Mouse (Mus musculus) hindbrain, embryonic 12.5 days (tissue): ENCODE data around the gene Dtd1. TPM values are rescaled to one million over a fixed set of nuclear protein-coding genes. Genes with fewer than 3 reads are reported as not detected.

ENCODE experiments used
- ATAC-seq: fragments of 200-750 bp; cut with Nextera tagmentation; 2 replicates; pipeline ENCODE4 v1.8.0; 2017; ENCODE audit warnings: moderate TSS enrichment; ENCODE audit not compliant: low FRiP score
- H3K27ac ChIP-seq: fragments of 300-500 bp; sonication (generic); 2 replicates; pipeline ENCODE4 v1.5.1; 2016; ENCODE audit warnings: mild to moderate bottlenecking
- H3K27me3 ChIP-seq: fragments of 300-500 bp; sonication (generic); 2 replicates; pipeline ENCODE4 v1.6.1; 2016; ENCODE audit warnings: mild to moderate bottlenecking
- H3K36me3 ChIP-seq: fragments of 300-500 bp; sonication (generic); 2 replicates; pipeline ENCODE4 v1.6.1; 2016; ENCODE audit warnings: mild to moderate bottlenecking
- H3K4me1 ChIP-seq: fragments of 300-500 bp; sonication (generic); 2 replicates; pipeline ENCODE4 v1.6.1; 2016
- H3K4me2 ChIP-seq: fragments of 300-500 bp; sonication (generic); replicated peaks from 2 replicates; pipeline ENCODE4 v1.6.1; 2016; ENCODE audit warnings: mild to moderate bottlenecking
- H3K4me3 ChIP-seq: fragments of 300-500 bp; sonication (generic); 2 replicates; pipeline ENCODE4 v1.5.1; 2016; ENCODE audit warnings: mild to moderate bottlenecking
- H3K9ac ChIP-seq: fragments of 300-500 bp; sonication (generic); 2 replicates; pipeline ENCODE4 v1.6.1; 2016; ENCODE audit warnings: mild to moderate bottlenecking, moderate library complexity
- H3K9me3 ChIP-seq: fragments of 300-500 bp; sonication (generic); replicated peaks from 2 replicates; pipeline ENCODE4 v1.6.1; 2016; ENCODE audit warnings: mild to moderate bottlenecking
- WGBS: fragments of 180-500 bp; shearing (Covaris S2); methylation state at CpG from one replicate; pipeline ENCODE4 v1.1.7; 2016; 5-methylcytosine and 5-hydroxymethylcytosine counted together
- polyA plus RNA-seq: library from polyadenylated mRNA; unstranded; fragments of >200 nt; fragmentation: Nextera tagmentation; extraction: Ambion mirVana; gene quantifications from 2 replicates; pipeline ENCODE4 v1.2.1, GENCODE M21; 2016

Gene Dtd1
- polyA plus RNA-seq, 1 experiment from 2014 or later, result 43.3 TPM

DNA sequence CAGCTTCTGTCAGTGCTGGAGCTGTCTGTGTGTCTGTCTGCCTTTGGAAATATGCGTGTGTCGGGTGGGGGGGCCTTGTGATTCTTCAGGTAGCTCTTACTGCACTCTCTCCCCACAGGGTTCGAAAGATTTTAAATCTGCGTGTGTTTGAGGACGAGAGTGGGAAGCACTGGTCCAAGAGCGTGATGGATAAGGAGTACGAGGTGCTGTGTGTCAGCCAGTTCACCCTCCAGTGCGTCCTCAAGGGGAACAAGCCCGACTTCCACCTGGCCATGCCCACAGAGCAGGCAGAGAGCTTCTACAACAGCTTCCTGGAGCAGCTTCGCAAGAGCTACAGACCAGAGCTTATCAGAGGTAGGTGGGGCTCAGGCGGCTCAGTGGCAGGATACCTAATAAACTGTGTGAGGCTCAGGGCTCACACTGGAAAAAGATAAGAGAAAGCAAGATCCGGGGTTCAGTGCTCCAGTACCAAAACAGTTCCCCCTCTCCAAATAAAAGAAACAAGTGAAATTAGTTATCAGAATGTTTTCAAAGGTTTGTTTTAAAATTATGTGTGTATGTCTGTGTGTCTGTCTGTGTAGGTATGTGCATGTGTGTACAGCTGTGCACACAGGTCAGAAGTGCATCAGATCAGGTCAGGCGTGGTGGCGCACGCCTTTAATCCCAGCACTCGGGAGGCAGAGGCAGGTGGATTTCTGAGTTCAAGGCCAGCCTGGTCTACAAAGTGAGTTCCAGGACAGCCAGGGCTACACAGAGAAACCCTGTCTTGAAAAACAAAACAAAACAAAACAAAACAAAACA is 17.6 kb downstream of the Dtd1 start:
- no peaks in the 10 kb centered on the region for H3K27me3 ChIP-seq
- no peak overlapping the region for H3K27ac ChIP-seq
- H3K9ac ChIP-seq, result no peak overlapping the region
- no peak overlapping the region for H3K4me3 ChIP-seq
- no peak overlapping the region for H3K4me2 ChIP-seq
- H3K4me1 ChIP-seq, result no peaks in the 10 kb centered on the region
- no peaks in the 10 kb centered on the region for H3K9me3 ChIP-seq
- 91% methylated on average over 16 of the region's 16 CpGs for WGBS
- ATAC-seq, result no peak
- H3K36me3 ChIP-seq, result no peaks in the 10 kb centered on the region

GRCm38 (mm10) chr2:144621491-144621890 is 21.8 kb downstream of the Dtd1 start:
- no peaks in the 10 kb centered on the region for H3K27me3 ChIP-seq
- no peak overlapping the region for H3K4me2 ChIP-seq
- no peaks in the 10 kb centered on the region for H3K9me3 ChIP-seq
- H3K27ac ChIP-seq, result no peak overlapping the region
- H3K36me3 ChIP-seq, result no peaks in the 10 kb centered on the region
- no peak overlapping the region for H3K9ac ChIP-seq
- WGBS, result 45% methylated on average over 6 of the region's 6 CpGs
- no peak overlapping the region for H3K4me3 ChIP-seq
- ATAC-seq, result peak; percentile 13; the same call in 1 of the 2 replicates
- H3K4me1 ChIP-seq, result no peaks in the 10 kb centered on the region

- Histone ChIP-seq H3K4me1 (no peaks in the 10 kb centered on the region), H3K27ac (no peak overlapping the region), H3K36me3 (peaks cover 7% of the 10 kb centered on the region; the same call in 1 of the 2 replicates), H3K4me3 (no peak overlapping the region), H3K27me3 (no peaks in the 10 kb centered on the region), H3K9me3 (no peaks in the 10 kb centered on the region), H3K9ac (no peak overlapping the region), H3K4me2 (no peak overlapping the region)
- WGBS, result 85% methylated on average over 2 of the region's 2 CpGs
- ATAC-seq, result no peak
Measured at GRCm38 (mm10) chr2:144633551-144633950, 33.9 kb downstream of the Dtd1 start.

- Histone ChIP-seq H3K27me3 (no peaks in the 10 kb centered on the region), H3K4me2 (no peak overlapping the region), H3K4me3 (no peak overlapping the region), H3K9ac (no peak overlapping the region), H3K9me3 (no peaks in the 10 kb centered on the region), H3K36me3 (peaks cover 7% of the 10 kb centered on the region; the same call in 1 of the 2 replicates), H3K4me1 (no peaks in the 10 kb centered on the region), H3K27ac (no peak overlapping the region)
- WGBS, result 72% methylated on average over 5 of the region's 5 CpGs
- no peak for ATAC-seq
Measured at GRCm38 (mm10) chr2:144634231-144634630, 34.5 kb downstream of the Dtd1 start.

DNA sequence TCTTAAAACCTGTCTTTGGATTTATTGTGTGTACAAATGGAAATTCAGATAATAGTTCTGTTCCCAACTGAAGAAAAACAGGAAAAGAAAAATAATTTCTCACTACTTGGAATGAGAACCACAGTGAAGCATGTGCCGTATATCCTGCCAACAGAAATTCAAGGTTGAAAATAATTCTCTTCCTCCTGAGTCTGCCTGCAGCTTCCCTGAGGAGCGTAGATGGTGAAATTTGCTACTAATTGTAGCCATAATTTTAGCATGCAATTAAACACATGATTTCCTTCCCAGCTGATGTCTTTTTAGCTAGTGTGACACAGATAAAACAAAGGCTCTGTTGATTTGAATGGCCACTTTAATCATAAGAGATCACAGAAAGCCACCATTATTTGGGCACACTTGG is 35.0 kb downstream of the Dtd1 start:
- 80% methylated on average over 2 of the region's 2 CpGs for WGBS
- 0 out of 2 replicates have a peak, but pooled peaks have one; percentile 9 for ATAC-seq

GRCm38 (mm10) chr2:144635644-144636320 is 36.1 kb downstream of the Dtd1 start:
- WGBS, result 21% methylated on average over 5 of the region's 5 CpGs
- peak; percentile 60 for ATAC-seq
- Histone ChIP-seq H3K9me3 (no peaks in the 10 kb centered on the region), H3K4me2 (no peak overlapping the region), H3K9ac (no peak overlapping the region), H3K27ac (no peak overlapping the region), H3K4me1 (peaks cover 5% of the 10 kb centered on the region; the same call in 1 of the 2 replicates), H3K36me3 (peaks cover 7% of the 10 kb centered on the region; the same call in 1 of the 2 replicates), H3K27me3 (no peaks in the 10 kb centered on the region), H3K4me3 (no peak overlapping the region)

More for the DNA sequence above, 35.0 kb downstream of the Dtd1 start:
- H3K27ac ChIP-seq, result no peak overlapping the region
- H3K4me2 ChIP-seq, result no peak overlapping the region
- no peak overlapping the region for H3K9ac ChIP-seq
- no peak overlapping the region for H3K4me3 ChIP-seq
- no peaks in the 10 kb centered on the region for H3K4me1 ChIP-seq
- H3K36me3 ChIP-seq, result peaks cover 7% of the 10 kb centered on the region; the same call in 1 of the 2 replicates
- H3K9me3 ChIP-seq, result no peaks in the 10 kb centered on the region
- H3K27me3 ChIP-seq, result no peaks in the 10 kb centered on the region

- peaks cover 5% of the 10 kb centered on the region; the same call in 1 of the 2 replicates for H3K4me1 ChIP-seq
- H3K4me2 ChIP-seq, result no peak overlapping the region
- 85% methylated on average over 4 of the region's 4 CpGs for WGBS
- H3K9me3 ChIP-seq, result no peaks in the 10 kb centered on the region
- H3K4me3 ChIP-seq, result no peak overlapping the region
- ATAC-seq, result no peak
- H3K9ac ChIP-seq, result no peak overlapping the region
- peaks cover 6% of the 10 kb centered on the region; the same call in 1 of the 2 replicates for H3K36me3 ChIP-seq
- H3K27ac ChIP-seq, result no peak overlapping the region
- no peaks in the 10 kb centered on the region for H3K27me3 ChIP-seq
Measured at GRCm38 (mm10) chr2:144637204-144637603, 37.5 kb downstream of the Dtd1 start.

DNA sequence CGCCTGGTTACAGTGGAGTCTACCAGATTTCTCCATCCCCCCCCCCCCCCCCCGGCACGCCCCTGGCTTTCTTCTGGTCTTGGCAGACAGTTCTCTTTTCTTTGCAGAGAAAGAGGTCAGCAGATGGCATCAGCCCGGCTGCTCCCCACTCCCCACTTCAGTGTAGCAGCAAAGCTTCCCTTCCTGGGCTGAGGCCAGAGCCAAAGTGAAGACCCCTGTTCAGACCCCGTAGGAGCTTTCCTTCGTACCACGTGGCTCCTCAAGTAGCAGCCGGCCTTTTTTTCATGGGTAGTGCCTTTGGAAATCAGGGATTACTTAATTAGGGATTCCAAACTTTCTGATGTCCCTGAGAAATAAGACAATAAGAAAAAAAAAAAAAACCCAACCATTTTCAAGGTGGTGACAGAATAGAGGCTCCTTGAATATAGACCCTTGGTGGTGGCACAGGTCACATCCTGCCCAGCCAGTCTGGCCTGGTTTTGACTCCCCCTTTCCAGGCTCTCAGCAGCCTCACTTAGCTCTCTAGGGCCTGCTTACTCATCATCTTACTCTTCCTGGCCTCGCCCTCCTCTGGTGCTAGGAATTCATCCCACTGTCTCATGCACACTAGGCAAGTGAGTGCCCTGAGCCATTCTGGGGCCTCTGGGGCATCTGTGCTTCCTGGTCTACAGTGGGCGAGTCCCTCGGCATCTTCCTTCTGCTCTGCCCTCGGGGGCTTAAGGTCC is 38.1 kb downstream of the Dtd1 start:
- peaks cover 5% of the 10 kb centered on the region; the same call in 1 of the 2 replicates for H3K4me1 ChIP-seq
- H3K9ac ChIP-seq, result no peak overlapping the region
- H3K4me2 ChIP-seq, result no peak overlapping the region
- no peaks in the 10 kb centered on the region for H3K27me3 ChIP-seq
- H3K36me3 ChIP-seq, result 0 out of 2 replicates have a peak, but pooled peaks cover under 1% of the 10 kb centered on the region
- no peak overlapping the region for H3K27ac ChIP-seq
- H3K4me3 ChIP-seq, result no peak overlapping the region
- WGBS, result 79% methylated on average over 11 of the region's 12 CpGs
- H3K9me3 ChIP-seq, result no peaks in the 10 kb centered on the region
- no peak for ATAC-seq

DNA sequence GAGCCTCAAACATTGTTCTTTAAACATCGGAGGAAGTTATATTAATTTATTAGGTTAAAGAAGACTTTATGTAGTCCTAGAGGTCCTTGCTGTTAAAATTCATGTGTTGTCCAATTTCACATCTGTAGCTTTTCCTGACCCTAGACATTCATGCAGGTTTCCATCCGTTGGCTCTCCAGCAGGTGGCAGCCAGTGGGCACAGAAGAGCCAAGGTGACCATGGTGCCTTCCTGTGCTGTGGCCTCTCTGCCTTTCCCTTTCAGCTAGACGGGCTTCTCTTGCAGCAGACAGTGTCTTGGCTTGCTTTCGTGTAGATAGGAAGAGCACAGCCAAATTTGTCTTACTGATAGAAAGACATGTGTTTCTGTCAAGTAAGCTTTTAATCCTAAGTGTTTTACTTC is 39.0 kb downstream of the Dtd1 start:
- H3K4me2 ChIP-seq, result no peak overlapping the region
- no peak overlapping the region for H3K9ac ChIP-seq
- no peaks in the 10 kb centered on the region for H3K9me3 ChIP-seq
- H3K27me3 ChIP-seq, result no peaks in the 10 kb centered on the region
- ATAC-seq, result no peak
- WGBS, result 73% methylated on average over 4 of the region's 4 CpGs
- H3K36me3 ChIP-seq, result no peaks in the 10 kb centered on the region
- H3K4me1 ChIP-seq, result peaks cover 5% of the 10 kb centered on the region; the same call in 1 of the 2 replicates
- no peak overlapping the region for H3K27ac ChIP-seq
- no peak overlapping the region for H3K4me3 ChIP-seq

DNA sequence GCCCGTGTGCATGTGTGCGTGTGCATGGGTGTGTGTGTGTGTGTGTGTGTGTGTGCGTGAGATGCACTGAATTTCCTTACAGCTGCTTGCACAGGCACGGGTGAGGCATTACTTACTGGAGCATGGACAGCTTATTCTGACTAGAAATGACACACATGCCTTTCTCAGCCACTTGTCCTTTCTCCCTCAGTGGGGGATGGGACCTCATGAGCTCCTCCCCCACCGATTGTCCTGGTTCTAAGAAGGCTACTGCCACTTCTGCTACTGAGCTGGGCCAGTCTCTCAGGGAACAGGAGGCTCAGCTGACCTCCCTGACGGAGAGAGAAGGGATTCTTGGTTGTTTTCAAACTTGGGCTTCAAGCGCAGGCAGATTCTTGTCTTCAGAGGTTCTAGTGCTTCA is 40.4 kb downstream of the Dtd1 start:
- no peaks in the 10 kb centered on the region for H3K27me3 ChIP-seq
- no peak overlapping the region for H3K4me2 ChIP-seq
- H3K27ac ChIP-seq, result no peak overlapping the region
- no peak overlapping the region for H3K4me3 ChIP-seq
- H3K9me3 ChIP-seq, result no peaks in the 10 kb centered on the region
- 67% methylated on average over 7 of the region's 7 CpGs for WGBS
- H3K4me1 ChIP-seq, result peaks cover 5% of the 10 kb centered on the region; the same call in 1 of the 2 replicates
- no peak overlapping the region for H3K9ac ChIP-seq
- H3K36me3 ChIP-seq, result no peaks in the 10 kb centered on the region
- ATAC-seq, result no peak

DNA sequence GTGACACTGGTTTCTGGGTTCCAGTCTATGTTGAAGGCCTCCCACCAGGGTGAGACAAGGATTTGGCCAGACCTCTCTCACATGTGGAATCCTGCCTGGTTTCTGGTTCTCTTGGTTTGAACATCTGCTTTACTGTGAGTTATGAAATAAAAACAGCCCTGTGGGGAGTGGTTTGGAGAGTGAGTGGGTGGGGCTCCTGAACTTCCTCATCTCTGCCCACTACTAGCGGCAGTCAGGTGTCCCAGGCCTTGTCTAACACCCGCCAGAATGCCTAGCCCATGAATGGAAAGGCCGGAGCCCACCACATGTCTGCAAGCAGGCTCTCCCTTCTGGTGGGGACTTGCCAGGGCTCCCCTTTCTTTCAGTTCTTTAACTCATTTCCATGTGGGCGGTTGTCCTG is 42.3 kb downstream of the Dtd1 start:
- H3K27ac ChIP-seq, result no peak overlapping the region
- no peak overlapping the region for H3K4me3 ChIP-seq
- no peaks in the 10 kb centered on the region for H3K9me3 ChIP-seq
- 89% methylated on average over 4 of the region's 4 CpGs for whole genome bisulfite sequencing
- peaks cover 7% of the 10 kb centered on the region; the same call in 1 of the 2 replicates for H3K4me1 ChIP-seq
- no peaks in the 10 kb centered on the region for H3K36me3 ChIP-seq
- ATAC-seq, result no peak
- no peak overlapping the region for H3K4me2 ChIP-seq
- no peak overlapping the region for H3K9ac ChIP-seq
- H3K27me3 ChIP-seq, result no peaks in the 10 kb centered on the region

DNA sequence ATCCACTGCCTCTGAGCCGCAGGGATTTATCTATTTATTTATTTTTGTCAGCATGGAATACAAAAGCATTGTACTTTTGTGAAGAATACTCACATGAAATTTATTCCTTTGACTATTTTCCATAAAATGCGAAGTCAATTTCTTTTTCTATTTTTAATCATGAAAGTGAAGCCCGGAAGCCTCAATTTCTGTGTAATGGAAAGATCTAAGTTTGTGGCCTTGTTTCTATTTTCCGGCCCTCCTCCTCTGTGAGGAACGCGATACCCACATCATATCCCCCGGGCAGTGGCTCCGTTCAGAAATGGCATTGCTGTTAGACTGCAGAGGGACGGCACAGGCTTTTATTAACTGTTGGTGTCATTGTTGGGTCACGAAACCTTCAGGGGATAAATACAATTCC is 46.7 kb downstream of the Dtd1 start:
- Histone ChIP-seq H3K27me3 (no peaks in the 10 kb centered on the region), H3K4me3 (no peak overlapping the region), H3K4me2 (no peak overlapping the region), H3K27ac (no peak overlapping the region), H3K4me1 (peaks cover 5% of the 10 kb centered on the region; the same call in 1 of the 2 replicates), H3K36me3 (no peaks in the 10 kb centered on the region), H3K9ac (no peak overlapping the region), H3K9me3 (no peaks in the 10 kb centered on the region)
- ATAC-seq, result no peak
- 51% methylated on average over 10 of the region's 10 CpGs for WGBS
